Comparison of ENCODE assay signal across 7 mouse cellular contexts in the genomic region with DNA sequence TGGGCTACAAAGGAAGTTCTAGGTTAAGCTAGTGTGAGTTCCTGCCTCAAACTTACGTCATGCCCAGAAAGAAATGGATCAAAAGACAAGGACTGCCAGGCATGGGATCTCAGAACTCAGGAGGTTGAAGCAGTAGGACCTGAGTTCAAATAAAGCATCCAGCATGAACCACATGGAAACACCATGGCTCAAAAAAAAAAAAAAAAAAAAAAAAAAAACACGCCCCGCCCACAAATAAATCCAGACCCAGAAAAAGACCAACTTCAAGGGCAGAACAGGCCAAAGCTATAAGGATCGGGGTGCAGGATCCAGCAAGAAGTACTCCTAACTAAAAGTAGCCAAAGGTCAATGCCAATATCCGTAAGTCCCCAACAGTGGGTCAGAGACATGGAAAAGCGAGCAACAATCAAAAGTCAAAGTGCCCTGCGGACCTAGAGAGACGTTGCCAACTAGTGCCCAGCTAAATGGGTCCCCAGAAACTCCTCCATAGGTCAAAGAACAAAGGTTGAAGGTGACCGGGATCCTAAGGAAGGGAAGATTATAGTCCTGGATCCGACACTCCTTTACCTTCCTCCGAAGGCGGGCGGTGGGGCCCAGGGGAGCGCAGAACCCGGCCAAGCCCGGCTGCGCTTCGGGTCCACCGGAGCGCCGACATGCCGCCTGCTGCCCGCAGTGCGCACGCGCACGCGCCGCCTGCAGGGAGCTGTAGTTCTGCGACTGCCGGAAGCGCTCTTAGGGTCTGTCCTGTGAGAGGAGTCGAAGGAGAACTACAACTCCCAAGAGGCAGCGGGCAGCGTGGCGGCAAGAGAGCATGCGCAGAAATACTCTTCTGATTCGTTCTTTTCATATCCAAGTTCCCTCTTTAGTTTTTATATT. TPM values are rescaled to one million over a fixed set of nuclear protein-coding genes. Genes with fewer than 3 reads are reported as not detected.
DNase-seq lines count a peak whose midpoint lies in the region; ATAC-seq and TF ChIP-seq lines count a peak whose summit lies in the region.

Gene Polrmt, minus strand, starts transcription at position 684 of the 876 bp plus-strand sequence.

- DNase-seq in adrenal gland, postnatal 10 days: peak; percentile 94
- peak; percentile 97 for DNase-seq in embryonic facial prominence, embryonic 10.5 days (ENCODE audit: low spot score)
- DNase-seq in gonadal fat pad, adult 2 months (ENCODE audit: low read depth): peak; percentile 71
- peak; percentile 97 for DNase-seq in left cerebral cortex, postnatal 4 days

- H3K9me3 ChIP-seq in embryonic facial prominence, embryonic 10.5 days: peaks cover 3% of the 10 kb centered on the region; the same call in 1 of the 2 replicates
- no peaks in the 10 kb centered on the region for H3K9me3 ChIP-seq in intestine, postnatal 0 days (ENCODE audit: control insufficient read depth)
- no peaks in the 10 kb centered on the region for H3K9me3 ChIP-seq in midbrain, embryonic 12.5 days

- H3K4me1 ChIP-seq in embryonic facial prominence, embryonic 10.5 days: peaks cover 10% of the 10 kb centered on the region
- H3K4me1 ChIP-seq in intestine, postnatal 0 days (replicated peaks; ENCODE audit: control insufficient read depth, insufficient read depth, low read length): peaks cover 4% of the 10 kb centered on the region; the same call in 1 of the 2 replicates
- peaks cover 11% of the 10 kb centered on the region for H3K4me1 ChIP-seq in midbrain, embryonic 12.5 days
- peaks cover 2% of the 10 kb centered on the region; the same call in 1 of the 2 replicates for H3K4me1 ChIP-seq in small intestine, adult 2 months (ENCODE audit: control insufficient read depth, insufficient read depth, insufficient read length, low read length)

- H3K9ac ChIP-seq in intestine, postnatal 0 days (ENCODE audit: low read depth, low read length): peak within 1 kb of the TSS; percentile 43
- peak within 1 kb of the TSS; percentile 48 for H3K9ac ChIP-seq in midbrain, embryonic 12.5 days (replicated peaks)

- 3% methylated on average over 38 of the region's 38 CpGs for WGBS in embryonic facial prominence, embryonic 10.5 days
- WGBS in intestine, postnatal 0 days: 2% methylated on average over 38 of the region's 38 CpGs
- 3% methylated on average over 38 of the region's 38 CpGs for WGBS in midbrain, embryonic 12.5 days
- WGBS in small intestine, adult 2 months: 2% methylated on average over 38 of the region's 38 CpGs

- H3K4me3 ChIP-seq in embryonic facial prominence, embryonic 10.5 days: peak within 1 kb of the TSS; percentile 77
- peak within 1 kb of the TSS; percentile 57 for H3K4me3 ChIP-seq in intestine, postnatal 0 days (ENCODE audit: low read depth, low read length)
- peak within 1 kb of the TSS; percentile 62 for H3K4me3 ChIP-seq in midbrain, embryonic 12.5 days
- H3K4me3 ChIP-seq in small intestine, adult 2 months (ENCODE audit: low read depth, low read length): peak within 1 kb of the TSS; percentile 78

- peak within 1 kb of the TSS; percentile 77 for H3K4me2 ChIP-seq in intestine, postnatal 0 days (replicated peaks; ENCODE audit: low read depth)
- H3K4me2 ChIP-seq in midbrain, embryonic 12.5 days (replicated peaks): peak within 1 kb of the TSS; percentile 74

- TF ChIP-seq CTCF in intestine, postnatal 0 days (IDR thresholded peaks at IDR 0.05; ENCODE audit: low read depth): peak; percentile 67
- 0 out of 2 replicates have a peak, but pooled peaks have one; percentile 32 for TF ChIP-seq CTCF in small intestine, adult 2 months (IDR thresholded peaks at IDR 0.05; ENCODE audit: extremely low read depth, insufficient read length, insufficient replicate concordance, low read depth, low read length)

- intact Hi-C loops in left cerebral cortex, postnatal 4 days (cut with DNase I): no loop called here

- ATAC-seq in intestine, postnatal 0 days: peak; percentile 94
- ATAC-seq in midbrain, embryonic 12.5 days (ENCODE audit: low FRiP score, low read depth): peak; percentile 97

- no peaks in the 10 kb centered on the region for H3K27me3 ChIP-seq in embryonic facial prominence, embryonic 10.5 days (replicated peaks; ENCODE audit: low read depth, poor library complexity, severe bottlenecking)
- H3K27me3 ChIP-seq in intestine, postnatal 0 days (replicated peaks; ENCODE audit: control insufficient read depth, insufficient read depth, low read length): no peaks in the 10 kb centered on the region
- H3K27me3 ChIP-seq in midbrain, embryonic 12.5 days: 0 out of 2 replicates have a peak, but pooled peaks cover 5% of the 10 kb centered on the region
- H3K27me3 ChIP-seq in small intestine, adult 2 months (ENCODE audit: control insufficient read depth, insufficient read depth, low read length): no peaks in the 10 kb centered on the region

- H3K36me3 ChIP-seq in embryonic facial prominence, embryonic 10.5 days (replicated peaks): peaks cover 35% of the 10 kb centered on the region
- H3K36me3 ChIP-seq in intestine, postnatal 0 days (ENCODE audit: control insufficient read depth, insufficient read depth): peaks cover 32% of the 10 kb centered on the region
- H3K36me3 ChIP-seq in midbrain, embryonic 12.5 days: peaks cover 34% of the 10 kb centered on the region
- H3K36me3 ChIP-seq in small intestine, adult 2 months (ENCODE audit: control insufficient read depth, insufficient read depth, low read length): peaks cover 16% of the 10 kb centered on the region

- TF ChIP-seq POLR2A in small intestine, adult 2 months (IDR thresholded peaks at IDR 0.05; ENCODE audit: low read depth, low read length): peak; percentile 54; the same call in 1 of the 2 replicates

- H3K27ac ChIP-seq in embryonic facial prominence, embryonic 10.5 days (replicated peaks): peak within 1 kb of the TSS; percentile 76
- no peak within 1 kb of the TSS for H3K27ac ChIP-seq in intestine, postnatal 0 days (ENCODE audit: low read depth, low read length)
- no peak within 1 kb of the TSS for H3K27ac ChIP-seq in midbrain, embryonic 12.5 days (replicated peaks)
- H3K27ac ChIP-seq in small intestine, adult 2 months (ENCODE audit: insufficient read depth, low read depth, low read length): 0 out of 2 replicates have a peak within 1 kb of the TSS, but pooled peaks have one; percentile 2

RNA-seq across cellular contexts. Expression of gene Polrmt, which starts in this region (rescaled TPM):
- 10 to 100 TPM; 60.1 to 69.8 TPM for total RNA-seq in adrenal gland, postnatal 10 days (2021)
- polyA plus RNA-seq in embryonic facial prominence, embryonic 10.5 days (2016; fragmentation: Nextera tagmentation; extraction: Ambion mirVana): 52.8 and 54.3 TPM in 2 replicates
- polyA plus RNA-seq in gonadal fat pad, adult 2 months (2012; rRNA removed): 39.4 and 48.1 TPM in 2 replicates
- 18.7 and 20.1 TPM in 2 replicates for polyA plus RNA-seq in intestine, postnatal 0 days (2015; fragmentation: Nextera tagmentation; extraction: Ambion mirVana)
- 10 to 100 TPM; 44.8 to 51.8 TPM for total RNA-seq in left cerebral cortex, postnatal 4 days (2021)
- polyA plus RNA-seq in midbrain, embryonic 12.5 days (2016; fragmentation: Nextera tagmentation; extraction: Ambion mirVana): 45.3 and 46.3 TPM in 2 replicates
- polyA plus RNA-seq in small intestine, adult 2 months (2012; rRNA removed): 38.7 and 50.0 TPM in 2 replicates

Comparison
In these comparisons a context has a peak if more than half of its experiments do, and no peak if none do; other contexts are left out.
1. H3K27ac ChIP-seq: peak in embryonic facial prominence, embryonic 10.5 days (single experiment) and small intestine, adult 2 months (single experiment); none in intestine, postnatal 0 days (single experiment) and midbrain, embryonic 12.5 days (single experiment).
2. Peak in every context shown above with its lines, with median percentiles within 50 percentile points of each other: DNase-seq and H3K4me3 ChIP-seq.